Mouse (Mus musculus) heart, postnatal 0 days (tissue): ENCODE measurements around the gene Psen2.

Experiments
- CTCF ChIP-seq: IDR thresholded peaks from 2 replicates; pipeline ENCODE4 v1.5.1; 2016; ENCODE audit warnings: antibody characterized with exemption, control low read depth, low read depth
- EP300 ChIP-seq: IDR thresholded peaks from 2 replicates; pipeline ENCODE4 v1.6.1; 2016; ENCODE audit warnings: antibody characterized with exemption, low read depth

GRCm38 (mm10) chr1:180184768-180185167 lies 78.5 kb downstream of the Psen2 start:
- TF ChIP-seq CTCF (no peak), EP300 (no peak)
